Mouse (Mus musculus) hindbrain, embryonic 16.5 days (tissue): ENCODE results near the gene Acp2. TPM values are rescaled to one million over a fixed set of nuclear protein-coding genes. Genes with fewer than 3 reads are reported as not detected.

ENCODE experiments used
- ATAC-seq: fragments of 200-750 bp; cut with Nextera tagmentation; 2 replicates; pipeline ENCODE4 v1.8.0; 2017; ENCODE audit warnings: moderate TSS enrichment, moderate library complexity
- H3K27ac ChIP-seq: fragments of 300-500 bp; sonication (generic); 2 replicates; pipeline ENCODE4 v1.5.1; 2014; ENCODE audit warnings: low read depth, mild to moderate bottlenecking, control low read depth, low read length, moderate library complexity
- H3K27me3 ChIP-seq: fragments of 300-500 bp; sonication (generic); replicated peaks from 2 replicates; pipeline ENCODE4 v1.6.1; 2014; ENCODE audit warnings: low read length; ENCODE audit not compliant: control insufficient read depth, insufficient read depth
- H3K36me3 ChIP-seq: fragments of 300-500 bp; sonication (generic); 2 replicates; pipeline ENCODE4 v1.6.1; 2014; ENCODE audit warnings: mild to moderate bottlenecking, low read length, moderate library complexity, mixed read lengths; ENCODE audit not compliant: control insufficient read depth, insufficient read depth
- H3K4me1 ChIP-seq: fragments of 300-500 bp; sonication (generic); 2 replicates; pipeline ENCODE4 v1.6.1; 2014; ENCODE audit warnings: low read depth, low read length; ENCODE audit not compliant: control insufficient read depth, insufficient read depth
- H3K4me2 ChIP-seq: fragments of 300-500 bp; sonication (generic); 2 replicates; pipeline ENCODE4 v1.6.1; 2014; ENCODE audit warnings: mild to moderate bottlenecking, low read length, control low read depth, moderate library complexity
- H3K4me3 ChIP-seq: fragments of 300-500 bp; sonication (generic); 2 replicates; pipeline ENCODE4 v1.5.1; 2014; ENCODE audit warnings: mild to moderate bottlenecking, low read length, control low read depth, moderate library complexity
- H3K9ac ChIP-seq: fragments of 300-500 bp; sonication (generic); 2 replicates; pipeline ENCODE4 v1.6.1; 2014; ENCODE audit warnings: low read depth, mild to moderate bottlenecking, control low read depth, low read length, moderate library complexity
- H3K9me3 ChIP-seq: fragments of 300-500 bp; sonication (generic); 2 replicates; pipeline ENCODE4 v1.6.1; 2014; ENCODE audit warnings: mild to moderate bottlenecking, low read length, moderate library complexity; ENCODE audit not compliant: control insufficient read depth
- WGBS: fragments of 180-500 bp; shearing (Covaris S2); extraction: QIAGEN DNeasy Blood & Tissue Kit; methylation state at CpG from one replicate; pipeline ENCODE4 v1.1.7; 2014; 5-methylcytosine and 5-hydroxymethylcytosine counted together
- polyA plus RNA-seq: library from polyadenylated mRNA; unstranded; fragments of >200 nt; fragmentation: Nextera tagmentation; extraction: Ambion mirVana; gene quantifications from 2 replicates; pipeline ENCODE4 v1.2.1, GENCODE M21; 2015

Acp2 gene
- polyA plus RNA-seq, 1 experiment from 2014 or later: 38.6 TPM

DNA sequence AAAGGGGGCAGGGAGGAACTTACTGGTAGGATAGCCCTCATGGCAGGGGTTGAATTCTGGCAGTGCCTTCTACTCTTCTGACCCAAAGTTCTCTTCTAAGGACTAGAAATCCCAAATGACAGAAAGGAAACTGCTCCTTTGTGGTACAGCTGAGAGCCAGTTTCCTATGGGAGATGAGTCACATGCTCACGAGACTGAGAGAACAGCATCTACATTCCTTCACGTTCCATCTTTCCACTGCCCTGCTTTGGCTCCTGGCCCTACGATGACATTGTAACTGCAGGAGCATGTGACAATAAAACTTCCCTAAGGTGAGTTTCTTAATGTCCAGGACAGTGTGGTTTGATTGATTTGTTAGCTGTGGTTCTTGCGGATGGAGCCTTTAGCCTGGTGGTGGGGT lies 45.7 kb downstream of the Acp2 start:
- H3K9ac ChIP-seq: no peak overlapping the region
- H3K4me1 ChIP-seq: no peaks in the 10 kb centered on the region
- no peaks in the 10 kb centered on the region for H3K27me3 ChIP-seq
- 89% methylated on average over 4 of the region's 4 CpGs for WGBS
- no peak overlapping the region for H3K4me2 ChIP-seq
- H3K27ac ChIP-seq: no peak overlapping the region
- ATAC-seq: no peak
- H3K36me3 ChIP-seq: no peaks in the 10 kb centered on the region
- H3K9me3 ChIP-seq: no peaks in the 10 kb centered on the region
- no peak overlapping the region for H3K4me3 ChIP-seq

DNA sequence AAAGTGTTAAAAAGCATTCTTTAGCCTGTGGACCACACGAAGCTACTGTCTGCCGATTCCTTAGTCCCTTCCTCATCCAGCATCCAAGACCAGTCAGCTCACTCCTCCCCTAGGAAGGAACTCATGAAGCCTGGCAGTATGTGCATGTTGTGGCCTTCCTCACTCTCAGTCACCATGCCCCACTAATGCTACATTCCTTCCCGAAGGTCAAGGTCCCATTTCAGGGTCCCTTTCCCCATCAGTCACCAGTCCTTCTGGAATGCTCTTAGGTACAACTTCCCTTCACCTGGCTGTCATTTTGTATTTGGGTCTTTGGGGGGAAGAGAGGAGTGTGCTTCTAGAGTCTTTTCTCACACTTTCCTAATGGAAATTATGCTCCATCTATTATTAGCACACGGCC lies 49.3 kb downstream of the Acp2 start:
- peaks cover 15% of the 10 kb centered on the region for H3K4me1 ChIP-seq
- WGBS: 76% methylated on average over 4 of the region's 4 CpGs
- H3K36me3 ChIP-seq: no peaks in the 10 kb centered on the region
- no peak for ATAC-seq
- no peak overlapping the region for H3K4me3 ChIP-seq
- peaks cover 4% of the 10 kb centered on the region; the same call in 1 of the 2 replicates for H3K27me3 ChIP-seq
- no peaks in the 10 kb centered on the region for H3K9me3 ChIP-seq
- H3K27ac ChIP-seq: no peak overlapping the region
- no peak overlapping the region for H3K4me2 ChIP-seq
- H3K9ac ChIP-seq: no peak overlapping the region

DNA sequence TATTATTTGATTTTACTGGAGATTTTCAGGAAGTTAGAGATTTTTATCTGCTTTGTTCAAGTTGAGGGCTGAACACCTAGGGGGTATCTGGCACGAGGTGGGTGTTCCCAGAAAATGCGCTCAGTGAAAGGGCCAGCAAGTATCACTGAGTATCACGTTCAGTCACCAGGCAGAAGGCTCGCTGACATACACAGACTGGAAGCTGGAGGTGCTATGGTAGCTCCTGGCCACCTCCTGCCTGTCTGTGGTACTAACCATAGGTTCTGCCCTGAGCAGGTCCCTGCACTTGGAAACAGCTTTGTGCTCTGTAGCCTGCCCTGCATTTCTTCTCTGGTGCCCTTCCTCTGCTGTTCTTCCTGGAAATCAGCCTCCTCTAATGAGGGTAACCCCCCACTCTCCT lies 49.8 kb downstream of the Acp2 start:
- Histone ChIP-seq H3K4me2 (no peak overlapping the region), H3K4me1 (peaks cover 20% of the 10 kb centered on the region), H3K27me3 (peaks cover 4% of the 10 kb centered on the region; the same call in 1 of the 2 replicates), H3K36me3 (no peaks in the 10 kb centered on the region), H3K9me3 (no peaks in the 10 kb centered on the region), H3K4me3 (no peak overlapping the region), H3K9ac (no peak overlapping the region), H3K27ac (no peak overlapping the region)
- 52% methylated on average over 4 of the region's 4 CpGs for WGBS
- ATAC-seq: no peak

DNA sequence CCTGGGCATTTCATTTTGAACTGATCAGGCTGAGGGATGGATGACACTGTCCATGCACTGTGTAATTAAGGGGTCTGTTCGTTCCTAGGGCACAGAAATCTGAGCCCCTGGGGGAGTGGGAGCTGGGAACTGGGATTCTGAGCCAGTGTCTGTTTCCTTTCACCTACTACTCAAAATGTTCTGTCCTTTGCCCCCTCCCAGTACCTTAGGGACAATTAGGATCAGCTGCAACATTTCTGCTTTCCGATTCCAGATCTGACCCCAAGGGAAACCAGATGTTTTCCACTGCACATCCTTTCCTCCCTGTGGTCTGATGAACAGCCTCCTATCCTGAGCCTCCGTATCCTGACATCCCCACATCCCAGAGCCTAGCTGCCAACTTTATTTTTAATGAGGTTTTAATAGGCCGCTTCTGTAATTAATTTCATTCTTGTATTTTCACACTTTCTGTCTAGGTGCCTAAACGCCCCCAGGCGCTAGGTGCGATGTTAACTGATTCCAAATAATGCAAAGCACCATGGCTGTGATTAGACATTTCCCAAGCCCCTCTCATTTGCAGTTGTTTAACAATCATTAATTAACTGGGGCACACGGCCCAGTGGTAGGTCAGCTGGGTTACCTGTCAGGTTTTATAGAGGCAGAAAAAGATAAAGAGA lies 52.2 kb downstream of the Acp2 start:
- Histone ChIP-seq H3K27me3 (peaks cover 4% of the 10 kb centered on the region; the same call in 1 of the 2 replicates), H3K27ac (no peak overlapping the region), H3K9ac (no peak overlapping the region), H3K4me2 (no peak overlapping the region; the same call in 1 of the 2 replicates), H3K4me1 (peaks cover 20% of the 10 kb centered on the region), H3K4me3 (no peak overlapping the region), H3K36me3 (no peaks in the 10 kb centered on the region), H3K9me3 (no peaks in the 10 kb centered on the region)
- ATAC-seq: no peak
- 24% methylated on average over 8 of the region's 8 CpGs for WGBS

DNA sequence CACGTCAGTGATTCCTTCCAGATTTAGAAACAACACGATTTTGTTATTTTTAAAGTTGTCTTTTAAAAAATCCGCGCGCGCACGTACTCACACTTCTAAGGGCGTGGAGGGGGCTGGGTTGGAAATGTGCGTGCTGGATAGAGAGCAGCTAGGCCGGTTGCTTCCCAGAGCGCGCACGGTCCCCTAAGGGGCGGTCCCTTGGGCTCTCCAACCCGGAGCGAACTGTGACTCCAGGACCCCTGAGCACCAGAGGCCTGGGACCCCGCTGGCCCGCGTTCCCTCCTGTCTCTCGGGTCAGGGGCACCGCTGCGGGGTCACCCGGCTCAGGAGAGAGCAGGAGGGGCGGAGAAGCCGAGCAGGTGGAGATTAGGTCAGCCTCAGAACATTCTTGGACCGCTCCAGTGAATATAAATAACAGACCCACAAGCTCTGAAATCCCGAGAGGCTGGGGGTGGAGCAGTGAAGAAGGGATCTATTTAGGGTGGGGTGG lies 53.0 kb downstream of the Acp2 start, which contains the start of gene Pacsin3:
TSS of gene Pacsin3 (plus strand) at position 294 of the 490 bp plus-strand sequence.
- H3K36me3 ChIP-seq: no peaks in the 10 kb centered on the region
- 1% methylated on average over 27 of the region's 27 CpGs for WGBS
- H3K4me1 ChIP-seq: peaks cover 20% of the 10 kb centered on the region
- H3K4me3 ChIP-seq: peak within 1 kb of the TSS; percentile 56
- H3K27ac ChIP-seq: peak within 1 kb of the TSS; percentile 31
- peaks cover 4% of the 10 kb centered on the region; the same call in 1 of the 2 replicates for H3K27me3 ChIP-seq
- no peaks in the 10 kb centered on the region for H3K9me3 ChIP-seq
- H3K4me2 ChIP-seq: peak within 1 kb of the TSS; percentile 98
- H3K9ac ChIP-seq: peak within 1 kb of the TSS; percentile 68
- ATAC-seq: 0 out of 2 replicates have a peak, but pooled peaks have one; percentile 11

DNA sequence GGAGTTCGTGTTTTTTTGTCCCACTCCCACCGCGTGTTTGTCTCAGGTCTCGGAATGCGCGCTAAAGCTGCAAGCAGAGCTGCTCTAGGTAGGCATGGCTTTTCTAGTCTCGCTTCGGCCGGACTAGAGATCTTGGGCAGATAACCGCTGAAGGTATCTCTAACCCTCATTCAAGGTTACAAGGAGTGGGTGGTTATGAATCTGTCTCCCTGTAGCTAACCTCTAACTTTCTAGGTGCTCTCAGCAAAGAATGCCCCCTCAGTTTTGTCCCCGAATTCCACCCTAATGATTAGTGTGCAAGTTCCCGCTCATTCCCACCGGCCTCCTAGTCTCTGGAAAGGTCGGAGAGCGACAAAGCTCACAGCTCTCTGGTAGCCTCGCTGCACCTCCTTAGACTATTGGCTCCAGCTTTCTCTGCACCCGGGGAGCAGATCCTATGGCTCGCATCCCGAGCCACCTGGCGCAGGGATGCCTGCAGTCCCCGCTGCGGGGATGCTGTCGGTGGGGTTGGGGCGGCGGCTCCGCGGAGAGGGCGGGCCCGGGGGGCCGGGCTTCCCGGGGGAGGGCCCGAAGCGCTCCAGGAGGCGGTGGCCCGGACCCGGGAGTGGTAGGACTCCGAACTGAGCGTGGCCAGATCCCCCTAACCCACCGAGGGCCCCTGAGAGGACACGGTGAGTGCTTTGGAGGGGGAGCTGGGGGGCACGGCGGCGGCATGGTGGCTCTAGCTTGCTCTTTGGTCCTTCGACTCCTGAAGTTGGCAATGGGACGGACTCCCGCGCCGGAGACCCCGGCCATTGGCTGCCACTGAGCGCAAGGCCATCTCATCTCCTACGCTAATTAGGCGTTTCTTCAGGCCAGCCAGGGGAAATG lies 53.8 kb downstream of the Acp2 start:
- Histone ChIP-seq H3K4me2 (peak overlapping the region; percentile 98), H3K4me1 (peaks cover 20% of the 10 kb centered on the region), H3K9ac (peak overlapping the region; percentile 68), H3K9me3 (no peaks in the 10 kb centered on the region), H3K27ac (peak overlapping the region; percentile 31), H3K4me3 (peak overlapping the region; percentile 56), H3K36me3 (no peaks in the 10 kb centered on the region), H3K27me3 (peaks cover 4% of the 10 kb centered on the region; the same call in 1 of the 2 replicates)
- under 1% methylated on average over 52 of the region's 52 CpGs for WGBS
- ATAC-seq: peak; percentile 49

DNA sequence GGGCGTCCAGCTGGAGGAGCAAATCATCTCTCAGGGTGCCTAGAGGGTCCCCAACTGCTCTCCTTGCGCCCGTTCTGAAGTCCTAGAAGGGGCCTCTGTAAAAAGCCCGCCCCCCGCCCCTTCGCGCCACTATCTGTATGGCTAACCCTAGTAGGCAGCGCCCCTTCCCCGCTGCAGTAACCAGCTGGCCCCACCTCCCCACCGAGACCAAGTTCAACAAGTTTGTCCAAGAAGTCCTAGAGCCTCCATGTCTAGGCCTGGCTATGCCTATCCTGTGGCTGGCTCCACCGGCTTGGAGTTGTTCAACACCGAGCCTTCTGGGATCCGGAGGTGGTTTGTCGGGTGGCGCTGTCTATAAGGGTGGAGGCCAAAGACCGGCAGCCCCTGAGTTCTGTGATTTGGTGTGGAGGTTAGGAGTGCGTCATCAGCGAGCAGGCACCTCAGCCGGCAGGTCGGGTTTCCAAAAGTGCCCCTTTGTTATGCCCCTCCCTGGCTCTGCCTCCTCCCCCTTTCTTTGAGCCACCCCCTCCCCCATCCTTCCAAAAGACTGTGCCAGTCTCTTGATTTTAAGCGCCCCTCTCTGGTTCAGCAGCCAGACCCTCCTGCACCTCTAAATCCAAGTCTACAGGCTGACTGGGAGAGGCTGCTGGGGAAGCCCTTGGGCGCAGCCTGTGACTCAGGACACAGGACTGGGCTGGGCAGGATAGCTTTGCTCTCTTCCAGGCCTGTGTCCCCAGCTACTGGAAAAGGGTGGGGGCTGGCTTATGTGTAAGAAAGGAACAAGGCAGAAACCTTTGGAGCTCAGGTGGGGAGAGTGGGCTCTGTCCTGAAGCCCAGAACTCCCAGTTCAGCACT lies 54.7 kb downstream of the Acp2 start:
- H3K9ac ChIP-seq: peak overlapping the region; percentile 68
- H3K4me3 ChIP-seq: peak overlapping the region; percentile 56
- peak overlapping the region; percentile 98 for H3K4me2 ChIP-seq
- peaks cover 4% of the 10 kb centered on the region; the same call in 1 of the 2 replicates for H3K27me3 ChIP-seq
- peaks cover 20% of the 10 kb centered on the region for H3K4me1 ChIP-seq
- H3K9me3 ChIP-seq: no peaks in the 10 kb centered on the region
- WGBS: under 1% methylated on average over 19 of the region's 22 CpGs
- H3K27ac ChIP-seq: peak overlapping the region; percentile 31
- peak; percentile 65 for ATAC-seq
- H3K36me3 ChIP-seq: no peaks in the 10 kb centered on the region

DNA sequence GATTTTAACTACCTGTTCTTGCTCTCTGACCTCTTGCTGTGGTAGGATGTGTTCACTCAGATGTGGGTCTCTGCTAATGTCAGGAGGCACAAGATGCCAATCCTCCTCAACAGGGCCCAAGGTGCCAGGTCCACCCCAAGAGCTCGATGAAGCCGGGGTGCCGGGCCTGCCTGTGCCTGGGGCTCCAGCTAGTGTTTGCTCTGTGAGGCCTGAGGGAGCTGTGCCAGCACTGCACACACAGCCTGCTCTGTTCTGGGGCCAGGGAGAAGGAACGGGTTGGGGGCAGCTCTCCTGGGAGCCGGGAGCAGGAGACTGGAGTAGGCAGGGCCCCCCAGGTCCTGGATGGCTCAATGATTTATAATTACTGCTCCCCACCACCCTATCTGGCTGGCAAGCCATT lies 55.4 kb downstream of the Acp2 start:
- Histone ChIP-seq H3K36me3 (no peaks in the 10 kb centered on the region), H3K27ac (peak overlapping the region; percentile 59), H3K4me1 (peaks cover 20% of the 10 kb centered on the region), H3K9me3 (no peaks in the 10 kb centered on the region), H3K4me3 (peak overlapping the region; percentile 56), H3K27me3 (peaks cover 4% of the 10 kb centered on the region; the same call in 1 of the 2 replicates), H3K9ac (peak overlapping the region; percentile 68), H3K4me2 (peak overlapping the region; percentile 98)
- peak; percentile 62 for ATAC-seq
- 59% methylated on average over 5 of the region's 5 CpGs for WGBS
